1 mouse cellular context compared by ENCODE assay signal in genomic region chr1:75251112-75251970, GRCm38 (mm10).
A peak's percentile ranks its signal among the peaks of the same experiment; 100 is the strongest.
TF ChIP-seq lines count a peak whose summit lies in the region.

No protein-coding gene starts in this region.

TF ChIP-seq in CH12.LX, 34 proteins besides CTCF, POLR2A, EP300 and RAD21 (continued from another document):
- TF ChIP-seq ELF1 (IDR thresholded peaks at IDR 0.05; ENCODE audit: low read depth, low read length) (peak; percentile 91), MAX (IDR thresholded peaks at IDR 0.05; ENCODE audit: low read length) (peak; percentile 71), ZKSCAN1 (IDR thresholded peaks at IDR 0.05; ENCODE audit: borderline replicate concordance, low read depth, low read length) (no peak), RCOR1 (conservative IDR thresholded peaks at IDR 0.05; ENCODE audit: low read depth, low read length) (no peak), MAZ (IDR thresholded peaks at IDR 0.05; ENCODE audit: low read depth, low read length) (peak; percentile 88; the same call in 1 of the 2 replicates), USF2 (conservative IDR thresholded peaks at IDR 0.05; ENCODE audit: low read depth, low read length) (no peak), ZNF384 (IDR thresholded peaks at IDR 0.05; ENCODE audit: low read depth, low read length) (peak; percentile 57), GABPA (IDR thresholded peaks at IDR 0.05; ENCODE audit: insufficient replicate concordance, low read depth, low read length) (no peak), CHD1 (IDR thresholded peaks at IDR 0.05; ENCODE audit: low read depth, low read length) (no peak), ZC3H11A (IDR thresholded peaks at IDR 0.05; ENCODE audit: low read depth, low read length) (no peak), TCF12 (IDR thresholded peaks at IDR 0.05; ENCODE audit: low read depth, low read length) (peak; percentile 84), CHD2 (IDR thresholded peaks at IDR 0.05; ENCODE audit: low read length) (no peak; the same call in 1 of the 2 replicates), UBTF (IDR thresholded peaks at IDR 0.05; ENCODE audit: low read depth, low read length) (peak; percentile 51; the same call in 1 of the 2 replicates), PAX5 (IDR thresholded peaks at IDR 0.05; ENCODE audit: low read length) (no peak), E2F4 (IDR thresholded peaks at IDR 0.05; ENCODE audit: insufficient replicate concordance, low read depth, low read length) (no peak), TBP (conservative IDR thresholded peaks at IDR 0.05; ENCODE audit: low read depth, low read length) (no peak), SIN3A (IDR thresholded peaks at IDR 0.05; ENCODE audit: low read length) (peak; percentile 77), ZMIZ1 (IDR thresholded peaks at IDR 0.05; ENCODE audit: low read depth, low read length) (no peak), MXI1 (IDR thresholded peaks at IDR 0.05; ENCODE audit: low read depth, low read length) (peak; percentile 81), JUND (conservative IDR thresholded peaks at IDR 0.05; ENCODE audit: low read depth, low read length) (no peak), MYC (IDR thresholded peaks at IDR 0.05; ENCODE audit: low read depth, low read length) (peak; percentile 64; the same call in 1 of the 2 replicates), MAFK (IDR thresholded peaks at IDR 0.05; ENCODE audit: insufficient replicate concordance, low read length) (no peak), HCFC1 (IDR thresholded peaks at IDR 0.05; ENCODE audit: low read depth, low read length) (0 out of 2 replicates have a peak, but pooled peaks have one; percentile 16)
